Mouse (Mus musculus) heart, postnatal 4 days (tissue): Measurements from ENCODE around the gene Gpam. TPM values are rescaled to one million over a fixed set of nuclear protein-coding genes. Genes with fewer than 3 reads are reported as not detected.

ENCODE experiments used
- DNase-seq: peaks from one replicate; pipeline ENCODE4 v3.0.0; 2021
- total RNA-seq, 2 experiments: library from RNA; stranded (reverse); gene quantifications; 2 replicates each; pipeline ENCODE4 v1.2.3; 2021

The Gpam gene
- total RNA-seq, 2 experiments from 2014 or later, result 61.4 to 62.7 TPM

- DNase-seq, result no peak
These were observed 69.6 kb downstream of the Gpam start for GRCm38 (mm10) chr19:55057483-55057882.

- no peak for DNase-seq
These were observed 71.3 kb downstream of the Gpam start for GRCm38 (mm10) chr19:55055634-55056269.

- DNase-seq, result no peak
These were observed 73.9 kb downstream of the Gpam start for GRCm38 (mm10) chr19:55053163-55053562.

GRCm38 (mm10) chr19:55037406-55037805 lies 89.6 kb downstream of the Gpam start:
- DNase-seq, result no peak

GRCm38 (mm10) chr19:55018872-55019271 lies 108.2 kb downstream of the Gpam start:
- DNase-seq, result no peak

Other genes with a start within 250 kb of the Gpam start
- under 1 TPM in 1 of 2 experiments, not detected in 1; 0.19 TPM for gene Tectb, start 53.5 kb upstream of the Gpam start, total RNA-seq
- not detected for gene Gucy2g, start 114.0 kb upstream of the Gpam start, total RNA-seq
- 10 to 100 TPM; 17.6 to 20.1 TPM for gene Acsl5, start 124.7 kb upstream of the Gpam start, total RNA-seq
- 10 to 100 TPM; 25.9 to 28.0 TPM for gene Zdhhc6, start 188.8 kb upstream of the Gpam start, total RNA-seq
- gene Vti1a, start 189.1 kb upstream of the Gpam start, total RNA-seq, result 10 to 100 TPM; 19.8 to 19.9 TPM